Mouse (Mus musculus): ENCODE measurements at regions not wholly inside any gene's neighbourhood (a gene's known extent, or its start where the extent isn't known, plus 50 kb on each side); places are given as distances from the start of the nearest gene placed in this dataset.
A peak's percentile ranks its signal among the peaks of the same experiment; 100 is the strongest.

DNA sequence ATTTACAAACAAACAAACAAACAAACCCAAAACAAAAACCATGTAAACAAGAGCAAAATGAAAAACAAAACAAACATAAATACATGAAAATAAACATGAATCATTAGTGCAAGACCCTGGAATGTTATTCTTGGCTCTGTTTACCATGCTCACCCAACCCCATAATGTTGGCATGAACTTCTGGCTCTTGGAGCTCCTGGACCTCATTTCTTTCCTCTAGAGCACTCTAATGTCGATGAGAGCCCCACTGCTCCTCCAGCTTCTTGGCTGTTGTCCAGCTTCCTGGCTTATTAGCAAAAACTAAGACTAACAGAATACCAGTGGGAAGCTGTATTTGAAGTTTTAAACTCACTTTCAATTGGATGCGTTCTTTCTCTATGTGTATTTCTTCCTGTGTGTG lies 81.3 kb upstream of the Gm21830 start:
- peak; percentile 35 to 46 for DNase-seq

- DNase-seq: no peak
Measured at GRCm38 (mm10) chr2:67344711-67345110, 68.8 kb upstream of the Gm21830 start.

All from kidney, adult 8-10 months (tissue).